Mouse (Mus musculus) left cerebral cortex, adult 2 months (tissue): ENCODE results near the gene Dnm3. TPM values are rescaled to one million over a fixed set of nuclear protein-coding genes. Genes with fewer than 3 reads are reported as not detected.

Experiments
- DNase-seq, 2 experiments: peaks; one replicate each; pipeline ENCODE4 v3.0.0; 2021 to 2022; ENCODE audit warnings: low spot score in 2 of 2, mixed read lengths in 1 of 2; ENCODE audit errors: extremely low spot score in 1 of 2
- H3K27ac ChIP-seq: fragments of 200-600 bp; 2 replicates; pipeline ENCODE4 v1.8.1; 2022
- H3K4me3 ChIP-seq: fragments of 200-600 bp; 2 replicates; pipeline ENCODE4 v1.8.1; 2022
- CTCF ChIP-seq: fragments of 200-600 bp; IDR thresholded peaks from 2 replicates; pipeline ENCODE4 v1.8.1; 2022; ENCODE audit warnings: antibody characterized with exemption, mild to moderate bottlenecking, moderate library complexity
- intact Hi-C: fragments of 180-260 bp; cut with DNase I; formaldehyde crosslinking; loops from one replicate; pipeline ENCODE4 v1.15.1; 2025
- total RNA-seq, 2 experiments: library from RNA; stranded (reverse); gene quantifications; 2 replicates each; pipeline ENCODE4 v1.2.3; 2021

Dnm3 gene
- total RNA-seq, 2 experiments from 2014 or later, result 102 to 103 TPM

DNA sequence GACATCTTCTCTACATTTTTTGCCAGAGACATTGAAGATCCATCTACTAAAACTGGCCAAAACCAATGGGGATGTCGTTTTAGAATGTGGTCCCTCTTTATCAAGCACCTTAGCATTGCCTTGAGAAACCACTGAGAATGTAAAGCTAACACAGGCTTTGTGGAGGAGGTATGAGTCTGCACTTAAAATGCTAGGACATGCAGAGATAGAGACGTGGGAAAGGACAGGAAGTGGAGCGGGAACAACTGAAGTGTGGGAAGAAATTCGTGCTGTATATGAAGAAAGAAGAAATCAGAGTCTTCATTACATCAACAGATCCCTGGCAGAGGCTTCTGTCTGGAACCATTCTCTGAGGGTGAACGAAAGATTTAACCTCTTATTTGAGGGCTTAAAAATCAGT lies 121.4 kb downstream of the Dnm3 start:
- no peak for TF ChIP-seq CTCF
- DNase-seq, result no peak
- no peak overlapping the region for H3K4me3 ChIP-seq
- peak overlapping the region; percentile 28; the same call in 1 of the 2 replicates for H3K27ac ChIP-seq
- intact Hi-C loops, result no loop called here

- H3K4me3 ChIP-seq, result no peak overlapping the region
- TF ChIP-seq CTCF, result no peak
- intact Hi-C loops, result no loop called here
- no peak for DNase-seq
- H3K27ac ChIP-seq, result no peak overlapping the region
Measured at GRCm38 (mm10) chr1:162354780-162355179, 123.1 kb downstream of the Dnm3 start.

GRCm38 (mm10) chr1:162353831-162354230 lies 124.0 kb downstream of the Dnm3 start:
- Histone ChIP-seq H3K4me3 (no peak overlapping the region), H3K27ac (no peak overlapping the region)
- no peak for DNase-seq
- intact Hi-C loops, result no loop called here
- TF ChIP-seq CTCF, result no peak

DNA sequence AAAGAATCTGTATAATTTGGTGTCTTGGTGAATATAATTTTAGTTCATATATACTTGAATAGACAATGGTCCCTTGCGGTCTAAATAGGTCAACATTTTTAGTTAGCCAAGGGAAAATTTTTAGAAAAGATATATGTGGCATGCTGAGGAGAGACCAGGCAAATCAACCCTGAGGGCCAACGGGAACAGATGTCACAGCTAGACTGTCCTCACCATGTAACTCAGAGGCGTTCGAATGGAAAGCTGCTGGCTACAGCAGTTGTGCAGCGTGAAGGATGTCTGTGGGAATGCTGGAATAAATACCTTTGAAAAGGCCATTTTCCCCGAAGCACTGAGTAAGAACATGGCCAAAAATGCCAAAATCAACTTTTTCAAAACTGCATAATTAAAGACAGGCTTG lies 128.5 kb downstream of the Dnm3 start:
- no peak for TF ChIP-seq CTCF
- Histone ChIP-seq H3K27ac (no peak overlapping the region), H3K4me3 (no peak overlapping the region)
- DNase-seq, result no peak
- intact Hi-C loops, result no loop called here

DNA sequence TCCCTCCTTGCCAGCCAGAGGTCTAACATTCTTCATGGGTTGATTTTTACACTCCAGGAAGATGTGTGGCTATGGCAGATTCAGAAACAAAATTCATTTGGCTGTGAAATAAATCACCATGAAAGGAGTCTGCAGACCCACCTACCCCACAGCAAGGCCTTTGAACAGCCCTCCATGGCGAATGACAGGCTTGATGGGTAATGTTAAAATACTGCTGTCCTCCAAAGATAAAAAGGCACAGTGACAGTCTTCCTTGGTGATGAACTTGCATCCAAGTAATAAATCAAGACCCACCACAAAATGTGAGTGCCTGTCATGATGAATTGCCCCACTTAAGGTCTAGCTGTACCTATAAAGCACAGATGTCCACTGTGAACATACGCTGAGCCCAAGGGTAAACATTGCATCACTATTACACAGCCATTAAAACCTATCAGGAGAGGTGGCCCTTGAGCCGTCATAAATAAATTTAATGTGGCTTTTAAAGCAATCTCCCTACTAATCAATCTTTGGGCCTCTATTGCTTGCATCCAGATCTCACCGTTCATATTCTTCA lies 131.3 kb downstream of the Dnm3 start:
- H3K27ac ChIP-seq, result no peak overlapping the region
- intact Hi-C loops, result no loop called here
- TF ChIP-seq CTCF, result no peak

GRCm38 (mm10) chr1:162337170-162337569 lies 140.7 kb downstream of the Dnm3 start:
- no peak for TF ChIP-seq CTCF
- Histone ChIP-seq H3K4me3 (no peak overlapping the region), H3K27ac (no peak overlapping the region)
- intact Hi-C loops, result loop anchor here (10.0 kb wide), 1 partner anchor 592 kb away; no protein-coding TSS in a partner anchor
- no peak for DNase-seq

More for the DNA sequence above, 131.3 kb downstream of the Dnm3 start:
- no peak for DNase-seq
- no peak overlapping the region for H3K4me3 ChIP-seq

DNA sequence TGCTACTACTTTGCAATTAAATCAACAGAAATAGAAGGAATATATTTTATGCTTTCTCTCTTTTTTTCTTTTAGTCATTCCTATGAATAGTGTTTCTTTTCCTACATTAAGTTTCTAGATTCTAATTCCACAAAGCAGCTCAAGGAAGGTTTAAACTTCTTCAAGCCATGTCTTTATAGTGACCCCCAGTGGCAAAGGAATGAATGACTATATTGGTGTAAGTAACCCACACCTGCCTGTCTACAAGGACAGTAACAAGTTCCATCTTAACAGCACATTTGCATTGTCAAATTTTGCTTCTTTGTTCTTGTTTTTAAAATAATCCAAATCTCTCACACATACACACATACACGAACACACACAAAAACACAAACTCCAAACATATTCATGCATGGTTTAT lies 141.2 kb downstream of the Dnm3 start:
- Histone ChIP-seq H3K27ac (no peak overlapping the region), H3K4me3 (no peak overlapping the region)
- intact Hi-C loops, result loop anchor here (10.0 kb wide), 1 partner anchor 592 kb away; no protein-coding TSS in a partner anchor
- peak; percentile 68 for TF ChIP-seq CTCF
- no peak for DNase-seq

- TF ChIP-seq CTCF, result no peak
- DNase-seq, result no peak
- Histone ChIP-seq H3K27ac (no peak overlapping the region), H3K4me3 (no peak overlapping the region)
- intact Hi-C loops, result loop anchor here (10.0 kb wide), 1 partner anchor 591 kb away; no protein-coding TSS in a partner anchor
Measured at GRCm38 (mm10) chr1:162336224-162336623, 141.6 kb downstream of the Dnm3 start.

GRCm38 (mm10) chr1:162328673-162329072 lies 149.2 kb downstream of the Dnm3 start:
- H3K27ac ChIP-seq, result no peak overlapping the region
- no peak overlapping the region for H3K4me3 ChIP-seq
- TF ChIP-seq CTCF, result no peak
- no peak for DNase-seq
- intact Hi-C loops, result no loop called here

GRCm38 (mm10) chr1:162327631-162328030 lies 150.2 kb downstream of the Dnm3 start:
- Histone ChIP-seq H3K27ac (no peak overlapping the region), H3K4me3 (no peak overlapping the region)
- no peak for TF ChIP-seq CTCF
- no peak for DNase-seq
- intact Hi-C loops, result no loop called here

DNA sequence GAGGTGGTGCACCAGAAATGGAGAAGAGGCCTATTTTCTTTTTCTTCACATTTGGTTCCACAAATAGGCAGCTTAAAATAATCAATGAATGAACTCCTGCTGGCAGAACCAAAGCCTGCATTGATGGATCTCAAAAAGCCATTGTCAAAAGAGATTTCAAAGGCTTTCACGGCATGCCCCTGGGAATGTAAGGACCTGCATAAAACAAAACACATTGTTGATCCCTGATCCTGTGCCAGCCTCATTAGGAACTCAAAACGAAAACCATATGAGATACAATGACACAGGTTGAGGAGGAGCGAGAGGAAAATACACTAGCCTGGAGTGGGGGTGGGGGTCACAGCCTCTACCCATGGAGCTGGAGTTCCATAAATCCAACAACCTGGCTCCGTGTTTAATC lies 153.4 kb downstream of the Dnm3 start:
- no peak; the same call in 1 of the 2 replicates for TF ChIP-seq CTCF
- intact Hi-C loops, result no loop called here
- no peak for DNase-seq
- Histone ChIP-seq H3K27ac (no peak overlapping the region), H3K4me3 (no peak overlapping the region)

GRCm38 (mm10) chr1:162323142-162323541 lies 154.7 kb downstream of the Dnm3 start:
- no peak for TF ChIP-seq CTCF
- intact Hi-C loops, result no loop called here
- no peak for DNase-seq
- H3K27ac ChIP-seq, result peak overlapping the region; percentile 40; the same call in 1 of the 2 replicates
- no peak overlapping the region for H3K4me3 ChIP-seq

GRCm38 (mm10) chr1:162313451-162314276 lies 164.2 kb downstream of the Dnm3 start:
- peak; percentile 36 to 40 for DNase-seq
- no peak overlapping the region for H3K4me3 ChIP-seq
- H3K27ac ChIP-seq, result no peak overlapping the region; the same call in 1 of the 2 replicates
- intact Hi-C loops, result loop anchor here (2.0 to 10.0 kb wide), 4 partner anchors 156 to 439 kb away; partner anchors contain the start of gene Suco
- peak; percentile 88 for TF ChIP-seq CTCF
